Mouse (Mus musculus) yolk sac, embryonic 10.5 days (tissue): Measurements from ENCODE around the gene Fuca1.
A peak's percentile ranks its signal among the peaks of the same experiment; 100 is the strongest.

Experiments used
- DNase-seq: peaks from one replicate; pipeline ENCODE4 v3.0.0-alpha.2; 2017; ENCODE audit warnings: low spot score

The Fuca1 gene

GRCm38 (mm10) chr4:135981524-135982063 is 61.1 kb downstream of the Fuca1 start:
- no peak for DNase-seq

GRCm38 (mm10) chr4:135984556-135984955 is 64.0 kb downstream of the Fuca1 start:
- DNase-seq, result no peak

- peak; percentile 50 for DNase-seq
These were observed 64.7 kb downstream of the Fuca1 start for GRCm38 (mm10) chr4:135985193-135985592.

GRCm38 (mm10) chr4:135985769-135986168 is 65.2 kb downstream of the Fuca1 start:
- no peak for DNase-seq

- no peak for DNase-seq
These were observed 65.9 kb downstream of the Fuca1 start for GRCm38 (mm10) chr4:135986301-135986942.

GRCm38 (mm10) chr4:135986943-135987710 is 66.6 kb downstream of the Fuca1 start, which contains the start of gene Pithd1:
TSS of gene Pithd1 (minus strand) at chr4:135987264.
- peak; percentile 93 for DNase-seq

- no peak for DNase-seq
These were observed 67.2 kb downstream of the Fuca1 start for GRCm38 (mm10) chr4:135987714-135988113.
